Mouse (Mus musculus) hindbrain, embryonic 11.5 days (tissue): Measurements from ENCODE around the gene Cmc2. TPM values are rescaled to one million over a fixed set of nuclear protein-coding genes. Genes with fewer than 3 reads are reported as not detected.

Source experiments
- ATAC-seq: fragments of 200-750 bp; cut with Nextera tagmentation; 2 replicates; pipeline ENCODE4 v1.8.0; 2017; ENCODE audit warnings: mild to moderate bottlenecking, moderate TSS enrichment, moderate library complexity; ENCODE audit not compliant: low FRiP score
- DNase-seq: peaks from one replicate; pipeline ENCODE4 v3.0.0-alpha.2; 2015; ENCODE audit warnings: low spot score
- H3K27ac ChIP-seq: fragments of 300-500 bp; sonication (generic); 2 replicates; pipeline ENCODE4 v1.5.1; 2014; ENCODE audit warnings: mild to moderate bottlenecking, low read depth, low read length
- H3K27me3 ChIP-seq: fragments of 300-500 bp; sonication (generic); 2 replicates; pipeline ENCODE4 v1.6.1; 2014; ENCODE audit warnings: mild to moderate bottlenecking, low read length, moderate library complexity, mixed read lengths; ENCODE audit not compliant: control insufficient read depth, insufficient read depth
- H3K36me3 ChIP-seq: fragments of 300-500 bp; sonication (generic); 2 replicates; pipeline ENCODE4 v1.6.1; 2014; ENCODE audit warnings: mild to moderate bottlenecking, low read length, moderate library complexity, mixed read lengths; ENCODE audit not compliant: control insufficient read depth, insufficient read depth
- H3K4me1 ChIP-seq: fragments of 300-500 bp; sonication (generic); replicated peaks from 2 replicates; pipeline ENCODE4 v1.6.1; 2014; ENCODE audit warnings: low read length, mixed read lengths; ENCODE audit not compliant: control insufficient read depth, insufficient read depth
- H3K4me2 ChIP-seq: fragments of 300-500 bp; sonication (generic); replicated peaks from 2 replicates; pipeline ENCODE4 v1.6.1; 2014; ENCODE audit warnings: mild to moderate bottlenecking, low read depth, low read length
- H3K4me3 ChIP-seq: fragments of 300-500 bp; sonication (generic); 2 replicates; pipeline ENCODE4 v1.5.1; 2014; ENCODE audit warnings: low read depth, low read length
- H3K9ac ChIP-seq: fragments of 300-500 bp; sonication (generic); 2 replicates; pipeline ENCODE4 v1.6.1; 2014; ENCODE audit warnings: low read depth, low read length
- H3K9me3 ChIP-seq: fragments of 300-500 bp; sonication (generic); 2 replicates; pipeline ENCODE4 v1.6.1; 2016; ENCODE audit warnings: low read length; ENCODE audit not compliant: control insufficient read depth
- WGBS: fragments of 180-500 bp; shearing (Covaris S2); extraction: QIAGEN DNeasy Blood & Tissue Kit; methylation state at CpG from one replicate; pipeline ENCODE4 v1.1.7; 2014; 5-methylcytosine and 5-hydroxymethylcytosine counted together
- polyA plus RNA-seq: library from polyadenylated mRNA; unstranded; fragments of >200 nt; fragmentation: Nextera tagmentation; extraction: Ambion mirVana; gene quantifications from 2 replicates; pipeline ENCODE4 v1.2.1, GENCODE M21; 2014

Cmc2 gene
- polyA plus RNA-seq, 1 experiment from 2014 or later: 73.8 TPM

GRCm38 (mm10) chr8:116927880-116928279, 6.6 kb upstream of the Cmc2 start:
- Histone ChIP-seq H3K9ac (no peak overlapping the region), H3K36me3 (0 out of 2 replicates have a peak, but pooled peaks cover 2% of the 10 kb centered on the region), H3K4me2 (no peak overlapping the region), H3K4me3 (no peak overlapping the region), H3K4me1 (no peaks in the 10 kb centered on the region), H3K27me3 (no peaks in the 10 kb centered on the region), H3K9me3 (no peaks in the 10 kb centered on the region), H3K27ac (no peak overlapping the region)
- peak; percentile 48 for DNase-seq
- WGBS: 82% methylated on average over 9 of the region's 9 CpGs
- no peak for ATAC-seq

- Histone ChIP-seq H3K9ac (no peak overlapping the region), H3K4me3 (no peak overlapping the region), H3K36me3 (0 out of 2 replicates have a peak, but pooled peaks cover 2% of the 10 kb centered on the region), H3K4me2 (no peak overlapping the region), H3K4me1 (no peaks in the 10 kb centered on the region; the same call in 1 of the 2 replicates), H3K27ac (no peak overlapping the region), H3K9me3 (no peaks in the 10 kb centered on the region), H3K27me3 (no peaks in the 10 kb centered on the region)
- 92% methylated on average over 8 of the region's 8 CpGs for WGBS
- no peak for ATAC-seq
- no peak for DNase-seq
Measured at GRCm38 (mm10) chr8:116923526-116923925, 2.3 kb upstream of the Cmc2 start.

GRCm38 (mm10) chr8:116922060-116922757, 954 bp upstream of the Cmc2 start:
- ATAC-seq (no peak), DNase-seq (no peak)
- Histone ChIP-seq H3K27ac (no peak overlapping the region), H3K4me3 (peak overlapping the region; percentile 79), H3K9me3 (no peaks in the 10 kb centered on the region), H3K9ac (peak overlapping the region; percentile 57), H3K27me3 (no peaks in the 10 kb centered on the region), H3K4me1 (no peaks in the 10 kb centered on the region; the same call in 1 of the 2 replicates), H3K36me3 (no peaks in the 10 kb centered on the region), H3K4me2 (peak overlapping the region; percentile 71)
- WGBS: 35% methylated on average over 17 of the region's 17 CpGs

- WGBS: under 1% methylated on average over 22 of the region's 22 CpGs
- no peaks in the 10 kb centered on the region; the same call in 1 of the 2 replicates for H3K4me1 ChIP-seq
- no peaks in the 10 kb centered on the region for H3K9me3 ChIP-seq
- H3K27me3 ChIP-seq: no peaks in the 10 kb centered on the region
- H3K4me2 ChIP-seq: peak overlapping the region; percentile 71
- peak overlapping the region; percentile 57 for H3K9ac ChIP-seq
- DNase-seq: no peak
- H3K27ac ChIP-seq: peak overlapping the region; percentile 65
- peak; percentile 73 for ATAC-seq
- H3K36me3 ChIP-seq: no peaks in the 10 kb centered on the region
- H3K4me3 ChIP-seq: peak overlapping the region; percentile 79
Measured at GRCm38 (mm10) chr8:116921005-116921336, 284 bp downstream of the Cmc2 start.

GRCm38 (mm10) chr8:116905836-116906235, 15.4 kb downstream of the Cmc2 start:
- H3K9me3 ChIP-seq: no peaks in the 10 kb centered on the region
- DNase-seq (no peak), ATAC-seq (no peak)
- H3K27ac ChIP-seq: no peak overlapping the region
- 91% methylated on average over 4 of the region's 4 CpGs for WGBS
- H3K4me1 ChIP-seq: no peaks in the 10 kb centered on the region
- no peak overlapping the region for H3K4me2 ChIP-seq
- H3K9ac ChIP-seq: no peak overlapping the region
- H3K27me3 ChIP-seq: no peaks in the 10 kb centered on the region
- no peak overlapping the region for H3K4me3 ChIP-seq
- H3K36me3 ChIP-seq: no peaks in the 10 kb centered on the region

- no peak for ATAC-seq
- Histone ChIP-seq H3K4me1 (no peaks in the 10 kb centered on the region), H3K4me3 (no peak overlapping the region), H3K9me3 (no peaks in the 10 kb centered on the region), H3K27ac (no peak overlapping the region), H3K27me3 (no peaks in the 10 kb centered on the region), H3K4me2 (no peak overlapping the region), H3K9ac (no peak overlapping the region), H3K36me3 (no peaks in the 10 kb centered on the region)
- no peak for DNase-seq
- 89% methylated on average over 4 of the region's 4 CpGs for WGBS
Measured at GRCm38 (mm10) chr8:116905252-116905651, 16.0 kb downstream of the Cmc2 start.

GRCm38 (mm10) chr8:116904736-116905135, 16.5 kb downstream of the Cmc2 start:
- Histone ChIP-seq H3K27ac (no peak overlapping the region), H3K36me3 (no peaks in the 10 kb centered on the region), H3K4me2 (no peak overlapping the region), H3K9ac (no peak overlapping the region), H3K4me3 (no peak overlapping the region), H3K4me1 (no peaks in the 10 kb centered on the region), H3K27me3 (no peaks in the 10 kb centered on the region), H3K9me3 (no peaks in the 10 kb centered on the region)
- no peak for DNase-seq
- 98% methylated on average over 4 of the region's 4 CpGs for WGBS
- no peak for ATAC-seq

- H3K27ac ChIP-seq: no peak overlapping the region
- no peak overlapping the region for H3K9ac ChIP-seq
- no peaks in the 10 kb centered on the region for H3K4me1 ChIP-seq
- no peaks in the 10 kb centered on the region for H3K27me3 ChIP-seq
- ATAC-seq (no peak), DNase-seq (no peak)
- no peaks in the 10 kb centered on the region for H3K36me3 ChIP-seq
- H3K4me3 ChIP-seq: no peak overlapping the region
- 90% methylated on average over 6 of the region's 6 CpGs for WGBS
- H3K4me2 ChIP-seq: no peak overlapping the region
- no peaks in the 10 kb centered on the region for H3K9me3 ChIP-seq
Measured at GRCm38 (mm10) chr8:116895521-116895920, 25.7 kb downstream of the Cmc2 start.

- ATAC-seq (no peak), DNase-seq (no peak)
- H3K4me3 ChIP-seq: no peak overlapping the region
- WGBS: 92% methylated on average over 11 of the region's 11 CpGs
- H3K4me1 ChIP-seq: no peaks in the 10 kb centered on the region
- H3K9me3 ChIP-seq: no peaks in the 10 kb centered on the region
- no peak overlapping the region for H3K4me2 ChIP-seq
- no peaks in the 10 kb centered on the region for H3K27me3 ChIP-seq
- no peaks in the 10 kb centered on the region for H3K36me3 ChIP-seq
- no peak overlapping the region for H3K27ac ChIP-seq
- H3K9ac ChIP-seq: no peak overlapping the region
Measured at GRCm38 (mm10) chr8:116893938-116894337, 27.3 kb downstream of the Cmc2 start.
